Mouse (Mus musculus) small intestine, adult 2 months (tissue): ENCODE results near the gene Ube2e2. TPM values are rescaled to one million over a fixed set of nuclear protein-coding genes. Genes with fewer than 3 reads are reported as not detected.
"Not testable (repeated sequence)": the region's sequence is repeated elsewhere in the genome, so short reads cannot be mapped to it uniquely, and the experiment has no call there.

ENCODE experiments used
- H3K27ac ChIP-seq: fragments of 200-500 bp; 2 replicates; pipeline ENCODE4 v1.5.1; 2012; ENCODE audit warnings: low read depth, low read length, control low read depth, inconsistent platforms; ENCODE audit not compliant: insufficient read depth
- H3K27me3 ChIP-seq: fragments of 200-500 bp; 2 replicates; pipeline ENCODE4 v1.6.1; 2012; ENCODE audit warnings: mild to moderate bottlenecking, moderate library complexity, low read length, inconsistent platforms; ENCODE audit not compliant: control insufficient read depth, insufficient read depth
- H3K36me3 ChIP-seq: fragments of 200-500 bp; 2 replicates; pipeline ENCODE4 v1.6.1; 2012; ENCODE audit warnings: mild to moderate bottlenecking, low read length, control low read depth, inconsistent platforms; ENCODE audit not compliant: control insufficient read depth, insufficient read depth
- H3K4me1 ChIP-seq: fragments of 200-500 bp; 2 replicates; pipeline ENCODE4 v1.6.1; 2012; ENCODE audit warnings: low read length, inconsistent platforms, mixed read lengths; ENCODE audit not compliant: control insufficient read depth, insufficient read depth, insufficient read length
- H3K4me3 ChIP-seq: fragments of 200-500 bp; 2 replicates; pipeline ENCODE4 v1.5.1; 2012; ENCODE audit warnings: low read depth, mild to moderate bottlenecking, control low read depth, inconsistent platforms, low read length, moderate library complexity
- CTCF ChIP-seq: fragments of 200-500 bp; IDR thresholded peaks from 2 replicates; pipeline ENCODE4 v1.5.1; 2012; ENCODE audit warnings: low read depth, mild to moderate bottlenecking, control low read depth, inconsistent platforms, low read length, moderate library complexity, mixed read lengths; ENCODE audit not compliant: insufficient replicate concordance, insufficient read length; ENCODE audit errors: extremely low read depth
- POLR2A ChIP-seq: fragments of 200-500 bp; IDR thresholded peaks from 2 replicates; pipeline ENCODE4 v1.6.1; 2012; ENCODE audit warnings: low read depth, mild to moderate bottlenecking, control low read depth, inconsistent platforms, low read length, moderate library complexity
- WGBS: fragments of 180-500 bp; shearing (Covaris S2); methylation state at CpG from one replicate; pipeline ENCODE4 v1.1.7; 2018; 5-methylcytosine and 5-hydroxymethylcytosine counted together
- polyA plus RNA-seq: library from polyadenylated mRNA; depleted of rRNA; stranded (reverse); fragments of >200 nt; gene quantifications from 2 replicates; pipeline ENCODE4 v1.2.3, GENCODE M21; 2012

Gene Ube2e2
- polyA plus RNA-seq, 1 experiment: 20.8 TPM

DNA sequence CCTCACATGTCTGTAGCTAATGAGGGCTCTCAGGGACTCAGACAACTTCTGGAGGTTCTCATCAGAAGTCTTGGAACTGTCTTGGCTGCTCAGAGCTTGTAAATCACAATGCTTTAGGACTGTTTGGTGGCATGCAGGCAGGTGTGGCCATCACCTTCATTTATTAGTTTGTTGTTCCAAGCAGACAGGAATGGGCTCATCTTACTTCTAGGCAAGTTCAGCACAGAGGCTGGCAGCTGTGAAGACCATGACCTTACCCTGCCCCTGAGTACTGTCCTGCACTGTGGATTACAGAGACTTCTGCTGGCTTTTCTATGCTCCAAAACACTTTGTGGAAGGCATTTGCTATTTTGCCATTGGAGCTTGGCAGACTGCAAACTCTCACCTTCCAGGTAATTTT is 324.5 kb downstream of the Ube2e2 start:
- no peak overlapping the region for H3K27ac ChIP-seq
- no peaks in the 10 kb centered on the region for H3K36me3 ChIP-seq
- no peak overlapping the region for H3K4me3 ChIP-seq
- no peaks in the 10 kb centered on the region for H3K27me3 ChIP-seq
- no peaks in the 10 kb centered on the region for H3K4me1 ChIP-seq
- TF ChIP-seq POLR2A: no peak
- no peak for TF ChIP-seq CTCF

DNA sequence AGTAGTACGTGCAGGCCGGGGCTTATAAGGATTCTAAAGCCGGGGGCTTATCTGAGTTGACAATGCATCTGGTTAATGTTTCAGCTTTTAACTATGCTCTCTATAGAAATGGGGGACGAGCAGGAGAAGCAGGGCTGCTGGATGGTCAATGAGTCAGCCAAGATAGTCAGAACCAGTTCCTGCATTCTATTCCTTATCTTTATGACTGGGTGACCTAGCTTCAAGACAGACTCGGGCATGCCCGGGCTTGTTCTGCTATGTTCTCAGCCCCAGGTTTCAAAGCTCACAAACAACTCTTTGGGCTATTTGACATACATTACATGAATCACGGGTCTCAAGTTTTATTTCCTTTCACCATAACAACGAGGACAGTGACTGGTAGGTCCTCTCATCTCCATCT is 329.1 kb downstream of the Ube2e2 start:
- not testable (repeated sequence) for H3K4me1 ChIP-seq, H3K4me3 ChIP-seq, H3K27ac ChIP-seq, H3K36me3 ChIP-seq, H3K27me3 ChIP-seq
- 34% methylated on average over 8 of the region's 8 CpGs for WGBS

DNA sequence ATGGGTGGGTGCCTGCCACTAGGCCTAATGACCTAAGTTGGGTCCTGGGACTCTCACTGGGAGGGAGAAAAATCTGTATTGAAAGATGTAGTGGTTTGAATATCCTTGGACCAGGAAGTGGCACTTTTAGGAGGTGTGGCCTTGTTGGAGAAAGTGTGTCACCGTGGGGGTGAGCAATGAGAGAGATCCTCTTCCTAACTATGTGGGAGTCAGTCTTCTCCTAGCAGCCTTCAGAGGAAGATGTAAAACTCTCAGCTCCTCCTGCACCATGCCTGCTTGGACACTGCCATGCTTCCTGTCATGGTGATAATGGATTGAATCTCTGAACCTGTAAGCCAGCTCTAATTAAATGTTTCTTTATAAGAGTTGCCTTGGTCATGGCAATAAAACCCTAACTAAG is 338.8 kb downstream of the Ube2e2 start:
- H3K27me3 ChIP-seq: no peaks in the 10 kb centered on the region
- H3K4me3 ChIP-seq: no peak overlapping the region
- no peaks in the 10 kb centered on the region for H3K4me1 ChIP-seq
- 20% methylated on average over 1 of the region's 1 CpGs for WGBS
- no peak for TF ChIP-seq POLR2A
- no peak for TF ChIP-seq CTCF
- no peaks in the 10 kb centered on the region for H3K36me3 ChIP-seq
- no peak overlapping the region for H3K27ac ChIP-seq

DNA sequence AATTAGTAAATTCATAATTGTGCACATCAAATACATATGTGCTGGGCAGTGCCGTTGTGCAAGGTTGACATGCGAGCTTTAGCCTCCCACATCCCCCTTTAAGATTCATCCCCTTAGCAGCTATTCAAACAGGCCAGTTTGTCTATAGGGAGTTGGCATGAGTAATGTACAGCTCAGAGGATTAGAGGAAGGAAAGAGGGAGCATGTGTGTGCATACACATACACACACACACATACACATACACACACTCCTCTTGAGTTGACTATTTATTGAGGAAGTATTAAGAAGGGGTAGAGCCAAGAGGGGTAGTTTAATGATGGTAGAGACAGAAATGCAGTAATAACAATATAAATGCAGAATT is 339.5 kb downstream of the Ube2e2 start:
- Histone ChIP-seq H3K4me3 (no peak overlapping the region), H3K27me3 (no peaks in the 10 kb centered on the region), H3K36me3 (no peaks in the 10 kb centered on the region), H3K4me1 (no peaks in the 10 kb centered on the region), H3K27ac (no peak overlapping the region)
- WGBS: 89% methylated on average over 2 of the region's 2 CpGs
- TF ChIP-seq POLR2A (no peak), CTCF (no peak)

DNA sequence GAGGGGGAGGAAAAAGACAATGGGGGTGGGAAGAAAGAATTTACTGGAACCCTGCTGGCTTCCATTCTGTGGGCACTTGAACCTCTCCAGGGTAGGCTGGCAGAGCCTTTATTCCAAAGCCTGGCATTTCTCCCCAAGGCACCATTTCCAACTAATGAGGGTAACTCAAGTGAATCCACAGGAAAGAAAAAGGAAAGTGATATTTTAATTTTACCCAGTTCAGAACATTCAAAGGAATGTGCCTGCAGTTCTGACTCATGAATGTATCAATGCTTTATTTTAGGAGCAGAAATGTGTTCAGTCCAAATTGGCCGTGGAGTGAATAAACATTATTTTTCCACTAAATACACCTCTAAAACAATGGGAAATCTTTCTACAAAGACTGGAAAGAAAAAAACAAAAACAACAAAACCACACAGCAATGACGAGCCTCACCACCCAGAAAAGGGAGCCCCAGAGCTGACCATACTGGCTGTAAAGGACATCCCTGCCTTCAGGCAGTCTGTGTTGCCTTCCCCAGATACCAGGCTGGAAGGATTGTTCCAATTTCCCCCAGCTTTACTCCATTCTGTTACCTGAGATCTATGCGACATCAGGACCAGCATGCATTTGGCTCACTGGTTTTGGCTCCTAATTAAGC is 340.0 kb downstream of the Ube2e2 start:
- no peak overlapping the region for H3K27ac ChIP-seq
- 83% methylated on average over 3 of the region's 3 CpGs for WGBS
- no peaks in the 10 kb centered on the region for H3K36me3 ChIP-seq
- H3K27me3 ChIP-seq: no peaks in the 10 kb centered on the region
- no peak for TF ChIP-seq CTCF
- no peak for TF ChIP-seq POLR2A
- no peak overlapping the region for H3K4me3 ChIP-seq
- H3K4me1 ChIP-seq: no peaks in the 10 kb centered on the region

DNA sequence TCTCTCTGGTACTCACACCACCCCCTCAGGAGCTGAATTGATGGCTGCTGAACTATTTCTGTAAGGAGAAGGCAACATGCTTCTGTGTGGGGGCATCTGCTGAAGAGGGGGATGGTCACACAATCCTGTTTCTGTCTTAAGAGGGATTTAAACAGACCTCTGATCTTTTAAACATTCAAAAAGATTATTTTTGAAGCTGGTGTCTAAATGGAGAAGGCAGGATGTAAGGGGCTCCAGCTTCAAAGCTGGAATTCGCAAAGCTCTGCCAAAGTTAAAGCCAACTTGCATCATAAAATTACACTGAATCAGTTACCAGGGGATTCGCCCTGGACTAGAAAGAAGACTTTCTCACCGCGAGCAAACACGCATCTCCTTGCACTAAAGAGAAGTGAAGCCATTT is 346.5 kb downstream of the Ube2e2 start:
- Histone ChIP-seq H3K27ac (no peak overlapping the region), H3K36me3 (no peaks in the 10 kb centered on the region), H3K4me3 (no peak overlapping the region), H3K4me1 (no peaks in the 10 kb centered on the region), H3K27me3 (no peaks in the 10 kb centered on the region)
- TF ChIP-seq CTCF (no peak), POLR2A (no peak)
- WGBS: 87% methylated on average over 5 of the region's 5 CpGs

DNA sequence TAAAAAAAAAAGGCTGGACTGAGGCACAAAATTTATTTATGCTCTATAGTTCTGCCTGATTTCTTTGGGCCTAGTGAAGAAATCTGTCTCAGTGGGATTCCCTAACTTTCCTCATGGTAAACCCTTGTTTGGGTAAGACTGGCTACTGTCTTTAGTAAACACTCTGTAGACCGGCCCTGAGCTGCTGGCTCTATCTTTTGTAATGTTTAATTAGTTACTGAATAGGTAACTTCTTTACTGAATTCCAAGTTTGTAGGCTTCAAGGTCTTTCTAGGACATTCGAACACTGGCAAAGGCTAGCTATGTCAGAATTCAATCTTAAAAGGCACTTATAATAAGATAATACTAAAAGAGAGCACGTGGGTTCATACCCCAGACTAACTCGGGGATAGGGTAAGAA is 355.0 kb downstream of the Ube2e2 start:
- not testable (repeated sequence) for H3K4me1 ChIP-seq, H3K36me3 ChIP-seq, H3K4me3 ChIP-seq, H3K27me3 ChIP-seq, H3K27ac ChIP-seq
- 78% methylated on average over 4 of the region's 4 CpGs for WGBS

DNA sequence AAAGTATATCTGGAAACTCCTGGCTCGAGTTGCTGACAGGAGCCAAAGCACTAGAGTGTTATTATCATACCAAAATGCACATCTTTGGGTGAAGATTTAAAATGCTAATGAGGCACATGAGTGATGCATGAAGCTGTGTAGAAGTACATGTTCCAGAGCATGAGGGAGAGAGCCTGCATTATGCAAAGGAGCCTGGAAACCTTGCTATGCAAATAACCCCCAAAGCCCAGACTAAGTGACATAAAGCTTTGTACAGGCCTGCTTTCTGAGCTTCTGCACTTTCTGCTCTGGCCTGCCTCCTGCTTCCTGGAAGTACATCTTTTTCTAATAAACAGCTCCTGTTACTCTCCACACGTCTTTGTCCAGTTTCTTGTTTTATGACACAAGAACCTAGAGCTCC is 363.2 kb downstream of the Ube2e2 start:
- H3K4me3 ChIP-seq: no peak overlapping the region
- WGBS: 44% methylated on average over 2 of the region's 2 CpGs
- no peaks in the 10 kb centered on the region for H3K36me3 ChIP-seq
- H3K27ac ChIP-seq: no peak overlapping the region
- TF ChIP-seq CTCF: no peak
- TF ChIP-seq POLR2A: no peak
- H3K4me1 ChIP-seq: no peaks in the 10 kb centered on the region
- H3K27me3 ChIP-seq: no peaks in the 10 kb centered on the region
